Mouse (Mus musculus): ENCODE measurements around the gene Emid1.

DNA sequence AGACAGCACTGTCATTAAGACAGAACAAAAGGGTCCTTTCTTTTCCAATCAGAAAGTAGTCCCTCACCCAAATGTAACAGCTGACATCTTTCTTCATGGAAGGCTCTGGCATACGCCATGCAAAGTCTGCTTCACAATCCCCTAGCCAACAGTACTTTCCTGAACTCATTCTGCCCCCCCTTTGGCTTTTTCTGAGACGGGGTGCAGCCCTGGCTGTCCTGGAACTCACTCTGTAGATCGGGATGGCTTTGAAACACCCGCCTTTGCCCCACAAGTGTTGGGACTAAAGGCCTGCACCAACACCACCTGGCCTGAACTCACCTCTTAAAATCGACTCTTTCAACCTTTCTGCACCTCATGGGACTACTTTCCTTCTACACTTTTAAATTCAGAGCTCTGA is 56.2 kb downstream of the Emid1 start:
- TF ChIP-seq CTCF (IDR thresholded peaks at IDR 0.05; ENCODE audit: low read depth) (no peak), EP300 (optimal IDR thresholded peaks at IDR 0.05) (no peak)
